Mouse (Mus musculus) CH12.LX (cell line): ENCODE measurements at regions not wholly inside any gene's neighbourhood (a gene's known extent, or its start where the extent isn't known, plus 50 kb on each side); places are given as distances from the start of the nearest gene placed in this dataset.

Experiments
- DNase-seq: peaks from one replicate; pipeline ENCODE4 v3.0.0-alpha.2; 2013; ENCODE audit errors: extremely low read depth
- H3K27ac ChIP-seq: 2 replicates; pipeline ENCODE4 v1.5.1; 2012; ENCODE audit warnings: low read depth, mild to moderate bottlenecking, control low read depth, moderate library complexity; ENCODE audit not compliant: insufficient read depth
- H3K27me3 ChIP-seq: replicated peaks from 2 replicates; pipeline ENCODE3; 2012; ENCODE audit warnings: inconsistent platforms
- H3K36me3 ChIP-seq, 2 experiments: replicated peaks in 1 of 2; 2 replicates each; pipeline versions ENCODE3 to v1.6.1; 2012; ENCODE audit warnings: inconsistent platforms in 1 of 2, low read length in 1 of 2, mild to moderate bottlenecking in 1 of 2, mixed read lengths in 1 of 2, moderate library complexity in 1 of 2; ENCODE audit not compliant: control insufficient read depth in 1 of 2, insufficient read depth in 1 of 2
- H3K4me1 ChIP-seq, 2 experiments: 2 replicates each; pipeline ENCODE4 v1.6.1; 2012; ENCODE audit warnings: inconsistent platforms in 1 of 2, moderate library complexity in 1 of 2; ENCODE audit not compliant: insufficient read depth in 2 of 2, control insufficient read depth in 1 of 2
- H3K4me2 ChIP-seq: 2 replicates; pipeline ENCODE4 v1.6.1; 2012; ENCODE audit warnings: low read depth, mild to moderate bottlenecking, control low read depth; ENCODE audit not compliant: poor library complexity, insufficient read depth, severe bottlenecking
- H3K4me3 ChIP-seq, 3 experiments: fragments of 150-350 bp in 1 of 3; sonication (generic) in 1 of 3; replicated peaks in 1 of 3; 2 replicates each; pipeline versions ENCODE3 to v1.5.1; 2011 to 2012; ENCODE audit warnings: low read depth in 2 of 3, low read length in 2 of 3, mild to moderate bottlenecking in 2 of 3, moderate library complexity in 2 of 3, control low read depth in 1 of 3, improper control_type of control experiment in 1 of 3, inconsistent platforms in 1 of 3, mixed read lengths in 1 of 3; ENCODE audit not compliant: poor library complexity in 1 of 3
- H3K79me2 ChIP-seq: replicated peaks from 2 replicates; pipeline ENCODE4 v1.6.1; 2012; ENCODE audit warnings: mild to moderate bottlenecking, moderate library complexity; ENCODE audit not compliant: control insufficient read depth, poor library complexity, insufficient read depth, severe bottlenecking; ENCODE audit errors: extremely low read depth
- H3K9ac ChIP-seq: 2 replicates; pipeline ENCODE4 v1.6.1; 2012; ENCODE audit warnings: low read depth, mild to moderate bottlenecking, control low read depth, moderate library complexity; ENCODE audit not compliant: insufficient read depth
- H3K9me3 ChIP-seq: replicated peaks from 2 replicates; pipeline ENCODE3; 2012; ENCODE audit warnings: low read length, inconsistent platforms, mixed read lengths
- BHLHE40 ChIP-seq: IDR thresholded peaks from 2 replicates; pipeline ENCODE4 v1.6.1; 2011; ENCODE audit warnings: mild to moderate bottlenecking, low read depth, low read length, improper control_type of control experiment
- IRF4 ChIP-seq: IDR thresholded peaks from 2 replicates; pipeline ENCODE4 v1.6.1; 2014; ENCODE audit warnings: low read depth, mild to moderate bottlenecking, inconsistent platforms, low read length, improper control_type of control experiment
- JUN ChIP-seq: IDR thresholded peaks from 2 replicates; pipeline ENCODE4 v1.6.1; 2011; ENCODE audit warnings: low read depth, mild to moderate bottlenecking, low read length, improper control_type of control experiment, moderate library complexity; ENCODE audit not compliant: insufficient read depth
- JUND ChIP-seq: conservative IDR thresholded peaks from 2 replicates; pipeline ENCODE4 v1.6.1; 2011; ENCODE audit warnings: low read depth, low read length, improper control_type of control experiment
- MEF2A ChIP-seq: IDR thresholded peaks from 2 replicates; pipeline ENCODE4 v1.6.1; 2014; ENCODE audit warnings: low read depth, mild to moderate bottlenecking, inconsistent platforms, low read length, improper control_type of control experiment, borderline replicate concordance
- MXI1 ChIP-seq: IDR thresholded peaks from 2 replicates; pipeline ENCODE4 v1.6.1; 2011; ENCODE audit warnings: mild to moderate bottlenecking, low read depth, low read length, improper control_type of control experiment
- NELFE ChIP-seq: IDR thresholded peaks from 2 replicates; pipeline ENCODE4 v1.6.1; 2011; ENCODE audit warnings: low read depth, low read length, improper control_type of control experiment
- NRF1 ChIP-seq: IDR thresholded peaks from 2 replicates; pipeline ENCODE4 v1.6.1; 2014; ENCODE audit warnings: low read depth, mild to moderate bottlenecking, inconsistent platforms, low read length, improper control_type of control experiment, moderate library complexity
- PAX5 ChIP-seq: IDR thresholded peaks from 2 replicates; pipeline ENCODE4 v1.6.1; 2012; ENCODE audit warnings: low read length, inconsistent platforms, mixed read lengths
- POLR2A ChIP-seq: IDR thresholded peaks from 2 replicates; pipeline ENCODE4 v1.6.1; 2011; ENCODE audit warnings: low read depth, mild to moderate bottlenecking, improper control_type of control experiment, low read length
- RCOR1 ChIP-seq: conservative IDR thresholded peaks from 2 replicates; pipeline ENCODE4 v1.6.1; 2012; ENCODE audit warnings: low read depth, mild to moderate bottlenecking, inconsistent platforms, low read length, improper control_type of control experiment
- SIN3A ChIP-seq: IDR thresholded peaks from 2 replicates; pipeline ENCODE4 v1.6.1; 2012; ENCODE audit warnings: low read length, improper control_type of control experiment, inconsistent platforms
- SMC3 ChIP-seq: IDR thresholded peaks from 2 replicates; pipeline ENCODE4 v1.6.1; 2011; ENCODE audit warnings: low read depth, low read length, improper control_type of control experiment
- TBP ChIP-seq: conservative IDR thresholded peaks from 2 replicates; pipeline ENCODE4 v1.6.1; 2011; ENCODE audit warnings: low read depth, low read length, improper control_type of control experiment
- TCF12 ChIP-seq: IDR thresholded peaks from 2 replicates; pipeline ENCODE4 v1.6.1; 2014; ENCODE audit warnings: low read depth, mild to moderate bottlenecking, inconsistent platforms, low read length, improper control_type of control experiment
- UBTF ChIP-seq: IDR thresholded peaks from 2 replicates; pipeline ENCODE4 v1.6.1; 2012; ENCODE audit warnings: low read depth, mild to moderate bottlenecking, inconsistent platforms, low read length, improper control_type of control experiment, moderate library complexity
- USF1 ChIP-seq: IDR thresholded peaks from 2 replicates; pipeline ENCODE4 v1.6.1; 2014; ENCODE audit warnings: low read depth, mild to moderate bottlenecking, inconsistent platforms, low read length, improper control_type of control experiment
- dilution Hi-C: fragments of 300-500 bp; cut with MboI; formaldehyde crosslinking; loops from 2 replicates; pipeline ENCODE4 v1.14.3; 2020; ENCODE audit warnings: low sequenced_read_pairs; ENCODE audit not compliant: extremely low pct_unique_long_range_greater_than_20kb, extremely low pct_ligation_motif_present
- in situ Hi-C: fragments of 300-500 bp; cut with MboI; formaldehyde crosslinking; loops from 3 replicates; pipeline ENCODE4 v1.14.3; 2019; ENCODE audit warnings: low sequenced_read_pairs, low pct_ligation_motif_present, low pct_unique_long_range_greater_than_20kb, mixed read lengths

- Histone ChIP-seq H3K36me3 (no peaks in the 10 kb centered on the region), H3K4me2 (no peak overlapping the region), H3K27me3 (no peaks in the 10 kb centered on the region), H3K4me1 (no peaks in the 10 kb centered on the region), H3K4me3 (no peak overlapping the region), H3K9me3 (no peaks in the 10 kb centered on the region), H3K27ac (no peak overlapping the region), H3K79me2 (no peaks in the 10 kb centered on the region), H3K9ac (no peak overlapping the region)
- dilution Hi-C loops, result no loop called here
- no peak for TF ChIP-seq TBP
- no peak for TF ChIP-seq BHLHE40
- TF ChIP-seq MEF2A, result no peak
- TF ChIP-seq USF1, result no peak
- no peak for TF ChIP-seq JUND
- TF ChIP-seq MXI1, result no peak
- TF ChIP-seq SIN3A, result no peak
- no peak for TF ChIP-seq UBTF
- no peak for TF ChIP-seq NRF1
- no peak for TF ChIP-seq NELFE
- no peak for TF ChIP-seq POLR2A
- in situ Hi-C loops, result no loop called here
- no peak for DNase-seq
Observed at GRCm38 (mm10) chrX:93048967-93049754, 237.1 kb upstream of the Arx start.

- dilution Hi-C loops (no loop called here), in situ Hi-C loops (no loop called here)
- Histone ChIP-seq H3K27me3 (no peaks in the 10 kb centered on the region), H3K36me3 (no peaks in the 10 kb centered on the region), H3K4me3 (no peak overlapping the region), H3K4me1 (no peaks in the 10 kb centered on the region), H3K9me3 (no peaks in the 10 kb centered on the region), H3K27ac (no peak overlapping the region), H3K4me2 (no peak overlapping the region), H3K79me2 (no peaks in the 10 kb centered on the region), H3K9ac (no peak overlapping the region)
- no peak for TF ChIP-seq SMC3
- no peak for TF ChIP-seq PAX5
- TF ChIP-seq JUN, result no peak
- TF ChIP-seq TCF12, result no peak
- TF ChIP-seq RCOR1, result no peak
- TF ChIP-seq NELFE, result no peak
- no peak for TF ChIP-seq USF1
- TF ChIP-seq IRF4, result no peak
- no peak for DNase-seq
Observed at GRCm38 (mm10) chrX:93049755-93050143, 236.5 kb upstream of the Arx start.
